Mouse (Mus musculus): ENCODE results near the gene Satb1. TPM values are rescaled to one million over a fixed set of nuclear protein-coding genes. Genes with fewer than 3 reads are reported as not detected.
A peak's percentile ranks its signal among the peaks of the same experiment; 100 is the strongest.

The Satb1 gene
- polyA plus RNA-seq, 1 experiment from 2014 or later: 3.3 TPM

DNA sequence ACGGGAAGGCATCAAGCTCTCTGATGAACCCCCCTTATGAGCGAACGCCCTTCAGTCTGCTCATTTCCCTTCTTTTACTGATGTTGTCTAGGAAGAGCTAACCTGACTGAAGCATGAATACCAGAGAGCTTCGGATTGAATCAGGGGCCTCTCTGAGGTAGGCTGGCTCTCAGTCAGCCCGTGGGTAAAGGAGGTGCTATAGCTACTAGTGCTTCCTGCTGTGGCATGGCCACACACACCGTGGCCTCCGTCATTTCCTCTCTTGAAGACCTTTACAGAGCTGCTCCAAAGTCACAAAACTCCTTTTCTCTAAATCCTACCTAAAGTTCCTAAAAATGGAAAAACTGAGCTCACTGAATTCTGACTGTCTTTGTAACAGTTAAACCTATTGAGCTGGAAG, 70.6 kb downstream of the Satb1 start:
- 83% methylated on average over 7 of the region's 7 CpGs for WGBS
- H3K27me3 ChIP-seq (replicated peaks; ENCODE audit: control insufficient read depth, insufficient read depth, low read length): no peaks in the 10 kb centered on the region
- no peak overlapping the region for H3K4me2 ChIP-seq (ENCODE audit: low read depth, low read length)
- H3K9me3 ChIP-seq (ENCODE audit: control insufficient read depth, low read length): no peaks in the 10 kb centered on the region
- H3K36me3 ChIP-seq (ENCODE audit: control insufficient read depth, insufficient read depth, low read length): no peaks in the 10 kb centered on the region
- no peak for ATAC-seq
- H3K9ac ChIP-seq (ENCODE audit: low read depth, low read length): no peak overlapping the region
- H3K27ac ChIP-seq (ENCODE audit: low read length): no peak overlapping the region
- H3K4me1 ChIP-seq (ENCODE audit: control insufficient read depth, insufficient read depth, low read length): no peaks in the 10 kb centered on the region
- H3K4me3 ChIP-seq (ENCODE audit: low read length): no peak overlapping the region

DNA sequence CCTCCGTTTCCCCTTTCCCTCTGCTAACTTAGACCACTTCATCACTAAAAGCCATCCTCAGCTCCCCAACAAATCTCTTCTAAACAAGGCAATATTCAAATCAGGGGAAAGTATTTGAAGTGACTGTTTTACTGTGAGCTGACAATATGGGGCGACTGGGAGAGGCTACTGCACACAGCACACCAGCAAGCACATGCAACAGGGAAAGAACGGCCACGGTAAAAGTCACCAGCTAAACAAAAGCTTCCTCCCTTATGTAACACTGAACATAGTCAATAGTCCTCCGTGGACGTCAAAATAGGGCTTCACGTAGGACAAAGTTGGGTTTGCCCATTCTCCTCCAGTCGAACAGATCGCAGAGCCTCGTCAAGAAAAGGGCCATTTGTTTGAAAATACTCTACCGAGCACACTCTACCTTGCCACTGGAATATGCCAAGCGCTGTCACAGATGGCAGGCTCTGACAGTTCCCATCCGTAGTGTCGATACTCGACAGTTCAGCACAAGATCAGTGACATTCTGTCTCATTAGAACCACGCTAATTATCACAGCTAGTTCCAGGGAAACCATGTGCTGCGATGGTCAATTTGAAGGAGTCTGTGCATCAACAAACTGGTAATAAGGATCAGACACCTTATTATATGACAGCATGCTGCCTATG, 72.0 kb downstream of the Satb1 start:
- H3K27ac ChIP-seq (ENCODE audit: low read length): no peak overlapping the region
- no peaks in the 10 kb centered on the region for H3K4me1 ChIP-seq (ENCODE audit: control insufficient read depth, insufficient read depth, low read length)
- WGBS: 82% methylated on average over 17 of the region's 17 CpGs
- no peak overlapping the region for H3K9ac ChIP-seq (ENCODE audit: low read depth, low read length)
- no peaks in the 10 kb centered on the region for H3K36me3 ChIP-seq (ENCODE audit: control insufficient read depth, insufficient read depth, low read length)
- no peak overlapping the region for H3K4me3 ChIP-seq (ENCODE audit: low read length)
- H3K27me3 ChIP-seq (replicated peaks; ENCODE audit: control insufficient read depth, insufficient read depth, low read length): no peaks in the 10 kb centered on the region
- no peaks in the 10 kb centered on the region for H3K9me3 ChIP-seq (ENCODE audit: control insufficient read depth, low read length)
- H3K4me2 ChIP-seq (ENCODE audit: low read depth, low read length): no peak overlapping the region
- ATAC-seq: no peak

- H3K36me3 ChIP-seq (ENCODE audit: control insufficient read depth, insufficient read depth, low read length): no peaks in the 10 kb centered on the region
- no peak overlapping the region for H3K4me3 ChIP-seq (ENCODE audit: low read length)
- H3K27me3 ChIP-seq (replicated peaks; ENCODE audit: control insufficient read depth, insufficient read depth, low read length): no peaks in the 10 kb centered on the region
- WGBS: 80% methylated on average over 17 of the region's 17 CpGs
- no peak overlapping the region for H3K9ac ChIP-seq (ENCODE audit: low read depth, low read length)
- no peak overlapping the region for H3K4me2 ChIP-seq (ENCODE audit: low read depth, low read length)
- H3K27ac ChIP-seq (ENCODE audit: low read length): no peak overlapping the region
- no peak for ATAC-seq
- no peaks in the 10 kb centered on the region for H3K9me3 ChIP-seq (ENCODE audit: control insufficient read depth, low read length)
- H3K4me1 ChIP-seq (ENCODE audit: control insufficient read depth, insufficient read depth, low read length): no peaks in the 10 kb centered on the region
Observed at GRCm38 (mm10) chr17:51760251-51760887, 72.7 kb downstream of the Satb1 start.

- H3K36me3 ChIP-seq (ENCODE audit: control insufficient read depth, insufficient read depth, low read length): no peaks in the 10 kb centered on the region
- no peak overlapping the region for H3K27ac ChIP-seq (ENCODE audit: low read length)
- no peak overlapping the region for H3K4me3 ChIP-seq (ENCODE audit: low read length)
- H3K9ac ChIP-seq (ENCODE audit: low read depth, low read length): no peak overlapping the region
- no peak for ATAC-seq
- WGBS: 86% methylated on average over 4 of the region's 4 CpGs
- H3K9me3 ChIP-seq (ENCODE audit: control insufficient read depth, low read length): no peaks in the 10 kb centered on the region
- no peaks in the 10 kb centered on the region for H3K4me1 ChIP-seq (ENCODE audit: control insufficient read depth, insufficient read depth, low read length)
- no peaks in the 10 kb centered on the region for H3K27me3 ChIP-seq (replicated peaks; ENCODE audit: control insufficient read depth, insufficient read depth, low read length)
- H3K4me2 ChIP-seq (ENCODE audit: low read depth, low read length): no peak overlapping the region
Observed at GRCm38 (mm10) chr17:51759509-51759908, 73.6 kb downstream of the Satb1 start.

DNA sequence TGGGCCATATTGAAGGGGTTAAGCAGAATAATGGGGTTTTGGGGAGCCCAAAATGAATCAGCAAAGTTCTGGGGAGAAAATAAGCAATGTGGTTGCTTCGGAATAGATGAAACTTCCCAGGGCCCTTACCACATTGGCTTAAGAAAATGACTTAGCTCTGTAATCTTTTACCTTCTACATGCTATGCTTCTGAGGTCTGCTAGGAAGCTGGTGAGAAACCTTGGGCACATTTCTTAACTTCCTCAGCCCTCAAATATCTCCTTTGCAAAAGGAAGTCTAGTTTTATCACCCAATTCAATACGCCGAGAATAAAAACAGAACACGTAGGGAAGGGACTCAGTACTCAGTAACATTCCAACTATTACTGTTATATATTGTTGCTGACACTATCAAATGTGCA, 80.9 kb downstream of the Satb1 start:
- H3K9ac ChIP-seq (ENCODE audit: low read depth, low read length): no peak overlapping the region
- no peaks in the 10 kb centered on the region for H3K27me3 ChIP-seq (replicated peaks; ENCODE audit: control insufficient read depth, insufficient read depth, low read length)
- no peaks in the 10 kb centered on the region for H3K9me3 ChIP-seq (ENCODE audit: control insufficient read depth, low read length)
- no peak for ATAC-seq
- H3K4me2 ChIP-seq (ENCODE audit: low read depth, low read length): no peak overlapping the region
- no peaks in the 10 kb centered on the region for H3K4me1 ChIP-seq (ENCODE audit: control insufficient read depth, insufficient read depth, low read length)
- no peak overlapping the region for H3K4me3 ChIP-seq (ENCODE audit: low read length)
- H3K27ac ChIP-seq (ENCODE audit: low read length): no peak overlapping the region
- H3K36me3 ChIP-seq (ENCODE audit: control insufficient read depth, insufficient read depth, low read length): no peaks in the 10 kb centered on the region
- WGBS: 92% methylated on average over 4 of the region's 4 CpGs

GRCm38 (mm10) chr17:51747204-51747603, 85.9 kb downstream of the Satb1 start:
- Histone ChIP-seq H3K4me3 (ENCODE audit: low read length) (no peak overlapping the region), H3K27ac (ENCODE audit: low read length) (no peak overlapping the region), H3K27me3 (replicated peaks; ENCODE audit: control insufficient read depth, insufficient read depth, low read length) (no peaks in the 10 kb centered on the region), H3K9ac (ENCODE audit: low read depth, low read length) (no peak overlapping the region), H3K4me1 (ENCODE audit: control insufficient read depth, insufficient read depth, low read length) (no peaks in the 10 kb centered on the region), H3K9me3 (ENCODE audit: control insufficient read depth, low read length) (no peaks in the 10 kb centered on the region), H3K4me2 (ENCODE audit: low read depth, low read length) (no peak overlapping the region), H3K36me3 (ENCODE audit: control insufficient read depth, insufficient read depth, low read length) (no peaks in the 10 kb centered on the region)
- ATAC-seq: no peak
- 87% methylated on average over 9 of the region's 9 CpGs for WGBS

DNA sequence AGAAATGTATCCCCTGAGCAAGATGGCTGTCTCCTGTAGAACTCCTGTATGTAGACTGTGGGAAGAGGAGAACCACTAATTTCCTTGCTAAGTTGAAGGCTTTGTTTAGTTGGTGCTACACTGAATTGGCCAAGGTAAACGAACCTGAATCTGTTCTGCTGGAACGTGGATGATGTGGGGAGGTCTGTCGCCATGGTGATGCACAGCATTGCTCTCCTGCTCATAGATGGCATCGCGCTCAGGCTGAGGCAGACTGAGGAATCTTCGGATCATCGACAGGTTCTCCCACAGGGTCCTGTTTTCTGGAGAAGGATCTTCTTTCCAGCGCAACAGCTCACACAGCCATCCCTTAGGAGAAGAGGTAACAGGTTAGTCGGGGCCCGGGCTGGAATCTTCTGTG, 90.6 kb downstream of the Satb1 start:
- no peak for ATAC-seq
- H3K4me3 ChIP-seq (ENCODE audit: low read length): no peak overlapping the region

DNA sequence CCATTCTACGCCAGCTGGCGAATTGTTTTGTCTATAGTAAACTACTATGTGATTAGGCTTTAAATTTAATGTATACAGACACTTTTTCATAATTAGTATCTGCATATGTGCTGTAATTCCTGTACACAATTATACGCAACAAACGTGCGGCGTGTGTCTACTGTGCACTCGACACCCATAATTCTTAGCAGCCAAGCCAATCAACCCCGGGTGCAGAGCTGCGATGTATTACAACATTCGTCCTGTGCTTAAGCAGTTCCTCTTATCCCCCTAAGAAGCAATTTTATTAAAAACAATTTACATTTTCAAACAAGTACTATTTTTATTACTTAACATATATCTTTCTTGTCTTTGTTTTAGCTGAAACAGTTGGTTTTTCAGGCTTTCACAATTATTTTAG, 92.0 kb downstream of the Satb1 start:
- no peaks in the 10 kb centered on the region for H3K9me3 ChIP-seq (ENCODE audit: control insufficient read depth, low read length)
- H3K4me2 ChIP-seq (ENCODE audit: low read depth, low read length): no peak overlapping the region
- no peaks in the 10 kb centered on the region for H3K36me3 ChIP-seq (ENCODE audit: control insufficient read depth, insufficient read depth, low read length)
- peaks cover 2% of the 10 kb centered on the region; the same call in 1 of the 2 replicates for H3K4me1 ChIP-seq (ENCODE audit: control insufficient read depth, insufficient read depth, low read length)
- 66% methylated on average over 10 of the region's 10 CpGs for WGBS
- no peaks in the 10 kb centered on the region for H3K27me3 ChIP-seq (replicated peaks; ENCODE audit: control insufficient read depth, insufficient read depth, low read length)
- no peak overlapping the region for H3K9ac ChIP-seq (ENCODE audit: low read depth, low read length)
- H3K27ac ChIP-seq (ENCODE audit: low read length): no peak overlapping the region
- ATAC-seq: no peak
- H3K4me3 ChIP-seq (ENCODE audit: low read length): no peak overlapping the region

More for the DNA sequence above, 90.6 kb downstream of the Satb1 start:
- Histone ChIP-seq H3K9me3 (ENCODE audit: control insufficient read depth, low read length) (no peaks in the 10 kb centered on the region), H3K27me3 (replicated peaks; ENCODE audit: control insufficient read depth, insufficient read depth, low read length) (no peaks in the 10 kb centered on the region), H3K27ac (ENCODE audit: low read length) (no peak overlapping the region), H3K4me1 (ENCODE audit: control insufficient read depth, insufficient read depth, low read length) (peaks cover 2% of the 10 kb centered on the region; the same call in 1 of the 2 replicates), H3K36me3 (ENCODE audit: control insufficient read depth, insufficient read depth, low read length) (no peaks in the 10 kb centered on the region), H3K9ac (ENCODE audit: low read depth, low read length) (no peak overlapping the region), H3K4me2 (ENCODE audit: low read depth, low read length) (no peak overlapping the region)
- 81% methylated on average over 10 of the region's 10 CpGs for WGBS

DNA sequence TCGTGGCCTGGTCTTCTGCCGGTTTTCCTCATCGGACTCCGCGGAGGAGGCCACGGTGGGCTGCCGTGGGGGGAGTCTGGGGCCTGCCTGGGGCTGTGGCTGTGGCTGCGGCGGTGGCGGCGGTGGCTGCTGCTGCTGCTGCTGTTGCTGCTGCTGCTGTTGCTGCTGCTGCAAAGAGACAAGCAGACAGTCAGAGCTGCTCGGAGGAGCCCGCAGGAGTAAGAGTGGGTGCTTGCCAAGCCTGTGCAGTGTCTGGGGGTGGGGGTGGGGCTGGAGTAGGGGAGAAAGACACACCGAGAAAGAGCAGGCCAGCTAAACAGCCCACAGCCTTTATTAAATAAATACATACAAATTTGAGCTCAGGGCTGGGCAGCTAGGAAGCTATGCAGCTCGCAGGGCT, 92.8 kb downstream of the Satb1 start:
- Histone ChIP-seq H3K4me3 (ENCODE audit: low read length) (no peak overlapping the region), H3K27ac (ENCODE audit: low read length) (no peak overlapping the region), H3K9ac (ENCODE audit: low read depth, low read length) (no peak overlapping the region), H3K9me3 (ENCODE audit: control insufficient read depth, low read length) (no peaks in the 10 kb centered on the region), H3K36me3 (ENCODE audit: control insufficient read depth, insufficient read depth, low read length) (no peaks in the 10 kb centered on the region), H3K4me1 (ENCODE audit: control insufficient read depth, insufficient read depth, low read length) (peaks cover 2% of the 10 kb centered on the region; the same call in 1 of the 2 replicates), H3K27me3 (replicated peaks; ENCODE audit: control insufficient read depth, insufficient read depth, low read length) (no peaks in the 10 kb centered on the region), H3K4me2 (ENCODE audit: low read depth, low read length) (no peak overlapping the region)
- 68% methylated on average over 15 of the region's 15 CpGs for WGBS
- ATAC-seq: peak; percentile 56; the same call in 1 of the 2 replicates

Measured in intestine, embryonic 16.5 days (tissue).